Mouse (Mus musculus) limb, embryonic 13.5 days (tissue): ENCODE data around the gene Txndc5. TPM values are rescaled to one million over a fixed set of nuclear protein-coding genes. Genes with fewer than 3 reads are reported as not detected.
A peak's percentile ranks its signal among the peaks of the same experiment; 100 is the strongest.

ENCODE experiments used
- ATAC-seq: fragments of 200-750 bp; cut with Nextera tagmentation; 2 replicates; pipeline ENCODE4 v1.8.0; 2017; ENCODE audit warnings: low read depth, moderate number of reproducible peaks, moderate TSS enrichment; ENCODE audit not compliant: low FRiP score
- H3K27ac ChIP-seq: fragments of 300-500 bp; sonication (generic); 2 replicates; pipeline ENCODE4 v1.5.1; 2015; ENCODE audit warnings: inconsistent platforms, mild to moderate bottlenecking, moderate library complexity
- H3K27me3 ChIP-seq: fragments of 300-500 bp; sonication (generic); 2 replicates; pipeline ENCODE4 v1.6.1; 2015; ENCODE audit warnings: mild to moderate bottlenecking, inconsistent platforms
- H3K36me3 ChIP-seq: fragments of 300-500 bp; sonication (generic); 2 replicates; pipeline ENCODE4 v1.6.1; 2015; ENCODE audit warnings: inconsistent platforms, mild to moderate bottlenecking, moderate library complexity
- H3K4me1 ChIP-seq: fragments of 300-500 bp; sonication (generic); 2 replicates; pipeline ENCODE4 v1.6.1; 2015; ENCODE audit warnings: inconsistent platforms
- H3K4me2 ChIP-seq: fragments of 300-500 bp; sonication (generic); replicated peaks from 2 replicates; pipeline ENCODE4 v1.6.1; 2015; ENCODE audit warnings: inconsistent platforms, mild to moderate bottlenecking, moderate library complexity
- H3K4me3 ChIP-seq: fragments of 300-500 bp; sonication (generic); 2 replicates; pipeline ENCODE4 v1.5.1; 2015; ENCODE audit warnings: moderate library complexity, mild to moderate bottlenecking, inconsistent platforms
- H3K9ac ChIP-seq: fragments of 300-500 bp; sonication (generic); 2 replicates; pipeline ENCODE4 v1.6.1; 2015; ENCODE audit warnings: mild to moderate bottlenecking, inconsistent platforms
- H3K9me3 ChIP-seq: fragments of 300-500 bp; sonication (generic); 2 replicates; pipeline ENCODE4 v1.6.1; 2016; ENCODE audit warnings: inconsistent platforms
- WGBS: fragments of 180-500 bp; shearing (Covaris S2); methylation state at CpG from one replicate; pipeline ENCODE4 v1.1.7; 2015; 5-methylcytosine and 5-hydroxymethylcytosine counted together
- polyA plus RNA-seq: library from polyadenylated mRNA; unstranded; fragments of >200 nt; fragmentation: Nextera tagmentation; extraction: Ambion mirVana; gene quantifications from 2 replicates; pipeline ENCODE4 v1.2.1, GENCODE M21; 2015

The Txndc5 gene
- polyA plus RNA-seq, 1 experiment from 2014 or later, result 257 TPM

GRCm38 (mm10) chr13:38539192-38539900 is 10.7 kb upstream of the Txndc5 start:
- no peak overlapping the region for H3K9ac ChIP-seq
- no peak overlapping the region for H3K27ac ChIP-seq
- no peaks in the 10 kb centered on the region for H3K9me3 ChIP-seq
- no peaks in the 10 kb centered on the region for H3K4me1 ChIP-seq
- no peaks in the 10 kb centered on the region for H3K36me3 ChIP-seq
- WGBS, result 88% methylated on average over 7 of the region's 7 CpGs
- no peak overlapping the region for H3K4me3 ChIP-seq
- no peak overlapping the region for H3K4me2 ChIP-seq
- no peaks in the 10 kb centered on the region for H3K27me3 ChIP-seq
- no peak for ATAC-seq

GRCm38 (mm10) chr13:38537521-38537920 is 8.9 kb upstream of the Txndc5 start:
- Histone ChIP-seq H3K36me3 (no peaks in the 10 kb centered on the region), H3K9ac (no peak overlapping the region), H3K4me1 (no peaks in the 10 kb centered on the region), H3K4me3 (no peak overlapping the region), H3K27ac (no peak overlapping the region), H3K27me3 (0 out of 2 replicates have a peak, but pooled peaks cover 7% of the 10 kb centered on the region), H3K4me2 (no peak overlapping the region), H3K9me3 (no peaks in the 10 kb centered on the region)
- no peak; the same call in 1 of the 2 replicates for ATAC-seq

GRCm38 (mm10) chr13:38534731-38535130 is 6.1 kb upstream of the Txndc5 start:
- no peak overlapping the region for H3K4me2 ChIP-seq
- no peak overlapping the region for H3K9ac ChIP-seq
- H3K4me3 ChIP-seq, result no peak overlapping the region
- no peak for ATAC-seq
- H3K27ac ChIP-seq, result no peak overlapping the region
- H3K36me3 ChIP-seq, result no peaks in the 10 kb centered on the region
- no peaks in the 10 kb centered on the region for H3K4me1 ChIP-seq
- WGBS, result 89% methylated on average over 6 of the region's 6 CpGs
- 0 out of 2 replicates have a peak, but pooled peaks cover 7% of the 10 kb centered on the region for H3K27me3 ChIP-seq
- no peaks in the 10 kb centered on the region for H3K9me3 ChIP-seq

- ATAC-seq, result no peak
- no peaks in the 10 kb centered on the region for H3K4me1 ChIP-seq
- no peak overlapping the region for H3K27ac ChIP-seq
- H3K4me3 ChIP-seq, result no peak overlapping the region
- H3K36me3 ChIP-seq, result no peaks in the 10 kb centered on the region
- 33% methylated on average over 6 of the region's 6 CpGs for WGBS
- H3K4me2 ChIP-seq, result no peak overlapping the region
- H3K27me3 ChIP-seq, result 0 out of 2 replicates have a peak, but pooled peaks cover 7% of the 10 kb centered on the region
- no peak overlapping the region for H3K9ac ChIP-seq
- no peaks in the 10 kb centered on the region for H3K9me3 ChIP-seq
Measured at GRCm38 (mm10) chr13:38534016-38534415, 5.4 kb upstream of the Txndc5 start.

GRCm38 (mm10) chr13:38533461-38533860 is 4.8 kb upstream of the Txndc5 start:
- Histone ChIP-seq H3K27ac (no peak overlapping the region), H3K36me3 (no peaks in the 10 kb centered on the region), H3K4me1 (peaks cover 5% of the 10 kb centered on the region), H3K4me3 (no peak overlapping the region), H3K9me3 (no peaks in the 10 kb centered on the region), H3K9ac (no peak overlapping the region), H3K27me3 (0 out of 2 replicates have a peak, but pooled peaks cover 7% of the 10 kb centered on the region), H3K4me2 (no peak overlapping the region)
- ATAC-seq, result no peak
- 85% methylated on average over 10 of the region's 10 CpGs for WGBS

GRCm38 (mm10) chr13:38531498-38531897 is 2.9 kb upstream of the Txndc5 start:
- 83% methylated on average over 4 of the region's 4 CpGs for WGBS
- H3K27ac ChIP-seq, result no peak overlapping the region
- 0 out of 2 replicates have a peak, but pooled peaks cover 7% of the 10 kb centered on the region for H3K27me3 ChIP-seq
- H3K4me3 ChIP-seq, result no peak overlapping the region
- no peak for ATAC-seq
- H3K4me2 ChIP-seq, result no peak overlapping the region
- no peak overlapping the region for H3K9ac ChIP-seq
- no peaks in the 10 kb centered on the region for H3K36me3 ChIP-seq
- no peaks in the 10 kb centered on the region for H3K9me3 ChIP-seq
- peaks cover 13% of the 10 kb centered on the region for H3K4me1 ChIP-seq

- Histone ChIP-seq H3K36me3 (peaks cover 3% of the 10 kb centered on the region; the same call in 1 of the 2 replicates), H3K27ac (no peak overlapping the region), H3K4me1 (peaks cover 22% of the 10 kb centered on the region), H3K27me3 (0 out of 2 replicates have a peak, but pooled peaks cover 7% of the 10 kb centered on the region), H3K9me3 (no peaks in the 10 kb centered on the region), H3K9ac (no peak overlapping the region), H3K4me2 (no peak overlapping the region), H3K4me3 (no peak overlapping the region)
- 93% methylated on average over 6 of the region's 6 CpGs for WGBS
- ATAC-seq, result no peak
Measured at GRCm38 (mm10) chr13:38529576-38529975, 952 bp upstream of the Txndc5 start.

- H3K4me3 ChIP-seq, result peak overlapping the region; percentile 89
- WGBS, result under 1% methylated on average over 78 of the region's 87 CpGs
Measured at GRCm38 (mm10) chr13:38527797-38528650, 600 bp downstream of the Txndc5 start.

GRCm38 (mm10) chr13:38527041-38527796 is 1.4 kb downstream of the Txndc5 start:
- peak; percentile 30 for ATAC-seq
- WGBS, result 5% methylated on average over 15 of the region's 15 CpGs
- H3K9ac ChIP-seq, result peak overlapping the region; percentile 87
- H3K9me3 ChIP-seq, result no peaks in the 10 kb centered on the region
- H3K27ac ChIP-seq, result peak overlapping the region; percentile 91
- no peaks in the 10 kb centered on the region for H3K27me3 ChIP-seq
- H3K4me2 ChIP-seq, result peak overlapping the region; percentile 72
- peaks cover 22% of the 10 kb centered on the region for H3K4me1 ChIP-seq
- peak overlapping the region; percentile 89 for H3K4me3 ChIP-seq
- peaks cover 15% of the 10 kb centered on the region for H3K36me3 ChIP-seq

More at GRCm38 (mm10) chr13:38527797-38528650, 600 bp downstream of the Txndc5 start:
- Histone ChIP-seq H3K4me2 (peak overlapping the region; percentile 72), H3K27me3 (0 out of 2 replicates have a peak, but pooled peaks cover 1% of the 10 kb centered on the region), H3K27ac (peak overlapping the region; percentile 91), H3K9ac (peak overlapping the region; percentile 87), H3K36me3 (peaks cover 7% of the 10 kb centered on the region), H3K9me3 (no peaks in the 10 kb centered on the region), H3K4me1 (peaks cover 22% of the 10 kb centered on the region)
- ATAC-seq, result peak; percentile 92

- Histone ChIP-seq H3K27ac (no peak overlapping the region), H3K4me2 (peak overlapping the region; percentile 72), H3K4me3 (peak overlapping the region; percentile 89), H3K4me1 (peaks cover 22% of the 10 kb centered on the region), H3K9me3 (no peaks in the 10 kb centered on the region), H3K36me3 (peaks cover 26% of the 10 kb centered on the region), H3K9ac (no peak overlapping the region), H3K27me3 (no peaks in the 10 kb centered on the region)
- no peak for ATAC-seq
- 80% methylated on average over 2 of the region's 2 CpGs for WGBS
Measured at GRCm38 (mm10) chr13:38526116-38526515, 2.5 kb downstream of the Txndc5 start.

- no peak for ATAC-seq
- WGBS, result 90% methylated on average over 3 of the region's 3 CpGs
Measured at GRCm38 (mm10) chr13:38525261-38525660, 3.4 kb downstream of the Txndc5 start.

More at GRCm38 (mm10) chr13:38525261-38525660, 3.4 kb downstream of the Txndc5 start:
- H3K27ac ChIP-seq, result no peak overlapping the region
- H3K9me3 ChIP-seq, result no peaks in the 10 kb centered on the region
- H3K9ac ChIP-seq, result no peak overlapping the region
- H3K4me3 ChIP-seq, result no peak overlapping the region
- H3K4me1 ChIP-seq, result peaks cover 22% of the 10 kb centered on the region
- H3K36me3 ChIP-seq, result peaks cover 34% of the 10 kb centered on the region
- H3K27me3 ChIP-seq, result no peaks in the 10 kb centered on the region
- H3K4me2 ChIP-seq, result no peak overlapping the region
